Mouse (Mus musculus) frontal cortex, adult 2 months (tissue): ENCODE measurements around the gene Olfr807. TPM values are rescaled to one million over a fixed set of nuclear protein-coding genes. Genes with fewer than 3 reads are reported as not detected.

Source experiments
- DNase-seq, 2 experiments: peaks; one replicate each; pipeline ENCODE4 v3.0.0; 2022; ENCODE audit warnings: low spot score in 1 of 2; ENCODE audit errors: extremely low spot score in 1 of 2
- polyA plus RNA-seq: library from polyadenylated mRNA; depleted of rRNA; stranded (reverse); fragments of >200 nt; gene quantifications from 2 replicates; pipeline ENCODE4 v1.2.3, GENCODE M21; 2012; rRNA removed

The Olfr807 gene
- polyA plus RNA-seq, result not detected in 2 replicates

GRCm38 (mm10) chr10:129757693-129758092, at the start of gene Olfr807:
Gene Olfr807, minus strand, starts transcription at chr10:129757793.
- no peak for DNase-seq

DNA sequence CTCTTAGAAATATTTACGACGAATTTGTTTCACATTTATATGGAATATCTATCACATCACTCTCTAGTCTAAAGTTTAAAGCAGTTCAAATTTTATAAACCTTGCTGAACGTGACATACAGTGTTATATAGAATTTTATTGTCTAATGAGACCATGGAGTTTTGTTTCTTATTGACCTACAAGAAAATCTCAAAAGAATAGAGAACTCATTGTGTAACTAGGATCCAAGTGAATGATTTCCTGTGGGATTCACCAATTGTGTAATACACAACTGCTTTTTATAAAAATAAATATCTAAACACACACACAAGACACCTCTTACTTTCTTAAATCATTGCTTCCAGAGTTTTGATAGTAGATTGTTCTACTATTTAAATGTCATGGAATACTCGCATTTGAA, 46.7 kb upstream of the Olfr807 start, which contains the start of gene Olfr811:
TSS of gene Olfr811 (minus strand) at position 101 of the 400 bp plus-strand sequence.
- DNase-seq, result no peak

- no peak for DNase-seq
These were observed 37.2 kb upstream of the Olfr807 start, which contains the start of gene Olfr810 for GRCm38 (mm10) chr10:129794817-129795216. Gene Olfr810, minus strand, starts transcription at chr10:129794917.

DNA sequence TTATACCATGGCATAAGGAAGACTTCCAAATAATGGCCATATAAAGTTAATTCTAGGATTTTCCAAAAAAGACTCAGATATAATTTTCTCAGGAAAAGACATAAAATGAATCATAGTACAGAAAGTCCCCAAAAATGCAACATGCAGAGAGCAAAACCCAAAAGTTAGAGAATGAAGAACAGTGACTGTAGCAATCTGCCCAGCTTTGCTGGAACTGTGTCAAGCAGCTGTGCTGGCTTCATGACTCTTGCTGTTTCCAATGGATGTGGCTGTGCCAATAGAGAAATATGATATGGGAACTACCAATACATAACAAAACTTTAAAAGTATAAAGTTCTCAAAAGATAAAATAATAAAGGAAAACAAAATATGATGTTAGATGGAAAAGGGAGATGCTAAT, 20.5 kb upstream of the Olfr807 start:
- DNase-seq, result no peak

- DNase-seq, result no peak
These were observed 16.7 kb upstream of the Olfr807 start, which contains the start of gene Olfr809 for GRCm38 (mm10) chr10:129774338-129774737. Gene Olfr809, plus strand, starts transcription at chr10:129774638.

DNA sequence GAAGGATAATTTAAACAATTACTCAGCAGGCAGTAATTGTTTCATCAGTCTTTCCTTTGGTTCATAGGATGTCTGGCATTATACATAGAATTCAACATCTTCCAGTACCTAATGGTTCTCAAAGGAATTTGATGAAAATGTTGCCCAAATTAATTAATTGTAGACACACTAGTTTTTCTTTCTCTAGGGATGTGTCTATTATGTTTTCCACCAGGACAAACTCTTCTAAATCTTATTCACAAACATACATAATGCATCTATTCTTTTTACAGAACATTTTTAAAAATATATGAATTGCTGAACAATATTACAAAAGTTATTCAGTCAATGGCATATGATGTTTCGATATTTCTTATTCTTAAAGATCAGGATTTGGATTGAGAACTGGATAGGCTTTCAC, 7.6 kb upstream of the Olfr807 start, which contains the start of gene Olfr808:
TSS of gene Olfr808 (plus strand) at position 301 of the 400 bp plus-strand sequence.
- DNase-seq, result no peak

GRCm38 (mm10) chr10:129741821-129742220, 15.8 kb downstream of the Olfr807 start, which contains the start of gene Olfr806:
Gene Olfr806, minus strand, starts transcription at chr10:129741921.
- no peak for DNase-seq

- DNase-seq, result no peak
These were observed 28.3 kb downstream of the Olfr807 start, which contains the start of gene Olfr805 for GRCm38 (mm10) chr10:129729275-129729674. Gene Olfr805, minus strand, starts transcription at chr10:129729375.

Other genes with a start within 250 kb of the Olfr807 start
- gene Olfr791, start 236.0 kb downstream of the Olfr807 start, polyA plus RNA-seq, result not detected in 2 replicates
- 0.04 TPM in 1 of 2 replicates, not detected in the other for gene Olfr792, start 218.6 kb downstream of the Olfr807 start, polyA plus RNA-seq
- not detected in 2 replicates for gene Olfr794, start 190.1 kb downstream of the Olfr807 start, polyA plus RNA-seq
- gene Olfr796, start 145.2 kb downstream of the Olfr807 start, polyA plus RNA-seq, result not detected in 2 replicates
- gene Olfr798, start 129.9 kb downstream of the Olfr807 start, polyA plus RNA-seq, result not detected in 2 replicates
- gene Olfr799, start 120.3 kb downstream of the Olfr807 start, polyA plus RNA-seq, result not detected in 2 replicates
- not detected in 2 replicates for gene Olfr800, start 100.1 kb downstream of the Olfr807 start, polyA plus RNA-seq
- gene Olfr801, start 83.9 kb downstream of the Olfr807 start, polyA plus RNA-seq, result 0.04 TPM in 1 of 2 replicates, not detected in the other
- not detected in 2 replicates for gene Olfr802, start 69.6 kb downstream of the Olfr807 start, polyA plus RNA-seq
- not detected in 2 replicates for gene Olfr803, start 63.5 kb downstream of the Olfr807 start, polyA plus RNA-seq
- not detected in 2 replicates for gene Olfr804, start 54.6 kb downstream of the Olfr807 start, polyA plus RNA-seq
- gene Olfr805, start 28.4 kb downstream of the Olfr807 start, polyA plus RNA-seq, result not detected in 2 replicates
- not detected in 2 replicates for gene Olfr806, start 15.9 kb downstream of the Olfr807 start, polyA plus RNA-seq
- gene Olfr808, start 7.7 kb upstream of the Olfr807 start, polyA plus RNA-seq, result not detected in 2 replicates
- gene Olfr809, start 16.8 kb upstream of the Olfr807 start, polyA plus RNA-seq, result not detected in 2 replicates
- gene Olfr810, start 37.1 kb upstream of the Olfr807 start, polyA plus RNA-seq, result not detected in 2 replicates
- gene Olfr811, start 46.6 kb upstream of the Olfr807 start, polyA plus RNA-seq, result not detected in 2 replicates
- gene Olfr812, start 88.3 kb upstream of the Olfr807 start, polyA plus RNA-seq, result not detected in 2 replicates
- gene Olfr813, start 97.6 kb upstream of the Olfr807 start, polyA plus RNA-seq, result not detected in 2 replicates
- not detected in 2 replicates for gene Olfr814, start 122.1 kb upstream of the Olfr807 start, polyA plus RNA-seq
- not detected in 2 replicates for gene Olfr815, start 148.1 kb upstream of the Olfr807 start, polyA plus RNA-seq
- gene Olfr816, start 157.8 kb upstream of the Olfr807 start, polyA plus RNA-seq, result not detected in 2 replicates
- gene Olfr818, start 191.3 kb upstream of the Olfr807 start, polyA plus RNA-seq, result not detected in 2 replicates
- gene Olfr819, start 209.5 kb upstream of the Olfr807 start, polyA plus RNA-seq, result not detected in 2 replicates
- gene Olfr247, start 218.3 kb upstream of the Olfr807 start, polyA plus RNA-seq, result not detected in 2 replicates
- gene Gm10310, start 227.3 kb upstream of the Olfr807 start, polyA plus RNA-seq, result not detected in 2 replicates